Mouse (Mus musculus) A20 (cell line): ENCODE data around the gene Gm28308.

ENCODE experiments used
- DNase-seq: peaks from one replicate; pipeline ENCODE4 v3.0.0-alpha.2; 2011; ENCODE audit warnings: low read depth, low spot score

Gene Gm28308

GRCm38 (mm10) chr6:52156551-52157200, 56.5 kb downstream of the Gm28308 start:
- DNase-seq, result no peak

DNA sequence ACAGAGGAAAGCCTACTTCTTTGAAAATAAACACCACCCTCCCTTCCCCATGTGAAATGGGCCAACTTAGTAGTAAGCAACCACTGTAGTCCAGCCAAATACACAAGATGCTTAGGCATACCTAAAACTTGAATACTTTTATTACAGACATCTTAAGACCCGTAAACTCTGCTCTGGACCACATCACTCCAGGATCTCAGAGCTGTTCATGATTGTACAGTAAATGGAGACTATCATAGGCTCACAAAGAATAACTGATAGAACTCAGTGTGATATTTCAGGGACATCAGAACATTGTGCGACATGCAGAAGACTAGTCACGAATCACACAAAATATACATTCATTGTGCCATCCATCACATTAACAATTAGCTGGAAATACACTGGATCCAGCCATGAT, 57.7 kb downstream of the Gm28308 start:
- no peak for DNase-seq

DNA sequence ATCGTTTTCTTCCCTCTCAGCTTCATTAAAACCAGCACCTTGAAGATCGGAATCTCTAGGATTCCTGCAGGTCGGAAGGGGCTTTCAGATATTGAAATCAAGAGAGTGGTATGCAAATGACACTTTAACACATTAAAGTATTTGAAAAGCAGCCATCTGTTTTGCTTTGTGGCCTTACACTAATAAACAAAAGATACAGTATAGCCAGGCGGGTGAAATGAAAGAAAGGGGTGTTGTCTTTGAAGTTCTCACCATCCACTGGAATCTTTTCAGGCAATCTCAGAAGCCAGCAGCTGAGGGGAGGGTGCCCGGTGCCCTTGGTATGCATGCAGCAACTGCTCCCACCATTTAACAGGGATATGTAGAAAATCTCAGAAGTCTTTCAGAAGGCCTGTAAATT, 59.1 kb downstream of the Gm28308 start:
- no peak for DNase-seq

DNA sequence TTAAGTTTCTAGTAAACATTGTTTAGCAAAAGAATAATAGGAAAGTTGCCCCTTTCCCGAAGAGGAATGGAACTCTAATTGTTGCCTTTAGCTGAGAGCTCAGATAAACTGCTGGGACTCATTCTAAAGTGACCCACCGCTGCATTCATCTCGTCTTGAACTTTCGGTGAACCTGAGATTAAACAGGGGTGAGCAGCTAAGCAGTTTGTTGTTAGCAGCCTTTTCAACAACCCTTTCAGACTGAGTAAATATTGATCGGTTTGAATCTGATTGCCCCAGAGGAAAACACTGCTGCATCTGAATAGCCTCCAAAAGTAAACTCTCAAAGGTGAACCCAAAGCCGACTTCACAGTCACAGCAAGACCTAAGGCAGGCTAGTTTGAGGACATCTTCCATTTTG, 59.9 kb downstream of the Gm28308 start:
- DNase-seq, result no peak

GRCm38 (mm10) chr6:52152226-52153193, 60.6 kb downstream of the Gm28308 start:
- DNase-seq, result no peak

DNA sequence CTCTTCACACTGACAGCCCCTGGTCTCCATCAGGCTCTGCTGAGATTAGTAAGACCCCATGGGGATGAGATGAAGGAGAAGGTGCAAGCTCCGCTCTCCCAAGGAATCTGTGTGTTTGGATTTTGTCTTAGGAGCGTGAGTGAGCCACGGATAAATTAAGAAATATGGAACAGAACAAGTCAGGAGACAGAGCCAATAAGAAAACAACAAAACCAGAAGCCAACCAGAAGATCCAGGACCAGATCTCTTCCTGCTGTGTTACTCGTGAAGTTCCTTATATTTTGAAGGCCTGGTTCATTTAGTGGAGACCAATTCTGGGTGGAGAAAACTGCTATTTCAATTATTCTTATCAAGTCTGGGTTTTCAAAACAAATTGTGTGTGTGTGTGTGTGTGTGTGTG, 61.6 kb downstream of the Gm28308 start:
- no peak for DNase-seq

DNA sequence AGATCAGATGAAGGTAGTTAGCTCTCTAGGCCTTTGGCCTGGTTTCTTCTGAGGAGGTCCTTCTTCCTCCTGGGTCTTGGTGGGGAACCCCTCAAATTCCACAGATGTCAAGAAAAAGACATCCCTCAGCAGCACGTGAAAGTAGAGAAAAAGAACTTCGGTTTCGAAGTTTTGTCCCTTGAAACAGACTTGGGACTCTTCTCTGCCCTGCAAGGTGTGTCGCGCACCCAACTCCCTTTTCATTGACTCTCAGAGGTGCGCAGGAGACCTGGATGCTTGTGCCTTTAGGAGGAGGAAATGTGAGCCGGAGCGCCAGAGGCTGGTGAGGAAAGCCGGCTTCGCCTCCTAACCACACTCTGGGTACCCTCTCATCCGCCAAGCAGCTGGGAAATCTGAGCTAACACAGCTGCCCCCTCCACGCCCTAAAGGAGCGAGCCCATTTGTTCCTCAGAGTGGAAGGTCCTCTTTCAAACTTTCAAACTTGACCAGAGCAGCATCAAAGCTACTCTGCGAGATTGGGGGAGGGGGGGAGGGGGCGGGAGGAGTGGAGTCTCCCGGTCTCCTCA, 62.7 kb downstream of the Gm28308 start:
- no peak for DNase-seq

DNA sequence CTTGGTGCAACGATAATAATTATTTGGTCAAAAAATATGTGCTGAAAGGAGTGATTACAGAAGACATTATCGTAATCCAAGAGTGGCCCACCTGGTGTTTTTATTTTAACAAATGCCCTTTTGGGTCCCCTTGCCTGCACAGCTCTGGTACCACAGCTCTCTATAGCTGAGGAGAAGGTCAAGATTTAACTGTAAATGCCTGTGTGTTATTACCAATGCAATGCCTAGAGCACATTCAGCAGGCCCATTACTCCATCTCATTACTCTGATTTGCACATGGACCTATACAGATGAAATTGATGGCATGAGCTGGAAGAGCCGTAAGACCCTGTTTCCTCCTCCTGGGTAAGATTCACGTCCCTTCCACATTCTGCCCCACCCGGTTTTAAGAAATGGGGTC, 74.0 kb downstream of the Gm28308 start:
- no peak for DNase-seq

DNA sequence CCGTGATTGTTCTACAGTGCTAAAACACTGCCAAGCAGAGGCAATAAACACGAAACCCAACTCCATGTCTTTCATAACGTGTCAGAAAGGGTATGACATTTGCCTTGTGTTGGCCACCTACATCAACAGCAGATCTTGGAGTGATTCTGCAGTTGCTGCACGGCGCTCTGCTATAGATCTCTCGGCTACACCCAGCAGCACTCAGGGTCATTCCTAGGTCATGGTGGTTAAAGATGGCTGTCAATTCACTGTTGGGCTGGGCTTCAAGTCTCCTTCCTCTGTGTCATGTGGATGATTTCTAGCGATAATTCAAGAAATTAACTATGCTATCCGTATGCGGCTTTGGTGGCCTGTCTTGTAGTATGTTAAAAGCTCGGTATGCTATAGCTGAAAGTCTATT, 74.6 kb downstream of the Gm28308 start:
- no peak for DNase-seq

DNA sequence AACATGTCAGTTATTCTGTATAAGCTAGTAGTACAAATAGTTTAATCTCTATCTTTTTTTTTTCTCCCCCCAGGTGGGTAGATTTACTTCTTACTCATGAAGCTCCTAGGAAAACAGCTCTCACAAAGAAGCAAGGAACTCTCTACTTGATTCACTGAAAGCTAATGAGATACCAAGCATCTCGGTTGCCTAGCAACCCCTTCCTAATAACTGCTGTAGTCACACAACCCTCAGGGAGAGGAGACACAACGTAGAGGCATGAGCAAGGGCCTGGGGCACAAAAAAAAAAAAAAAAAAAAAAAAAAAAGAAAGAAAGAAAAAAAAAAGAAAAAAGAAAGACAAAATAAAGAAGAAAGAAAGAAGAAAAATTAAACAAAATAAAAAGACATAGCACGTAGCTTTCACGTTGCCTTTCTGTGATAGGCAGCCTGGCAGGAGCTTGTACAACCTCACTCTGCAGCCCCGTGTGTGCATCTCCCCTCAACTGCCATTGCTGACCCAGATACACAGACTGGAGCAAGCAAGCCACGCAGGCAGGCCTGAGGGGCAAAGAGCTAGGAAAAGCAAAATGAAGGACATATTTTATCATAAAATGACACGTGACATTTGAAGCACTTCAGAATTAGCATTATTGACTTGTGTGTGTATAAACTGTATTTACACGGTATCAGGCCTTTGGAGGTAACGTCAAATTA, 75.2 kb downstream of the Gm28308 start:
- DNase-seq, result no peak

GRCm38 (mm10) chr6:52123673-52124072, 89.5 kb downstream of the Gm28308 start:
- no peak for DNase-seq

DNA sequence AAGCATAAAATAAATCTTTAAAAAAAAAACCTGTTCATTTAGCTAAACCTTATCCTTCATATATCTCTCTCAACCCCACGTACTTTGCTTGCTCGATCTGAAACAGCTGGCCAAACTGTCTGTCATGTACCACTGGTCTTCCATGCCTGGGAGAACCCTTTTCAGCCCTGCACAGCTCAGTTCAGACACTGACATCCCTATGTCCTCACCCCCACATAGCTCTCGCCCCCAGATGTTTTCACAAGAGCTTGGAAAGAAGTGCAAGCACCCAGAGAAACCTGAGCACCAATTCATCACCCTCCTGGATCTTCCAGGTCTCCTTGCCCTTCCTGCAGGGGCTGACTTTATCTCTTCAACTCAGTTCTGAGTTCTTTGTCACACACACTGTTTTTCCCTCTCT, 92.0 kb downstream of the Gm28308 start:
- DNase-seq, result no peak

- no peak for DNase-seq
Measured at GRCm38 (mm10) chr6:52118903-52119635, 94.1 kb downstream of the Gm28308 start.

- DNase-seq, result no peak
Measured at GRCm38 (mm10) chr6:52115899-52116298, 97.2 kb downstream of the Gm28308 start.
